Mouse (Mus musculus): ENCODE measurements around the gene Ninl.

DNA sequence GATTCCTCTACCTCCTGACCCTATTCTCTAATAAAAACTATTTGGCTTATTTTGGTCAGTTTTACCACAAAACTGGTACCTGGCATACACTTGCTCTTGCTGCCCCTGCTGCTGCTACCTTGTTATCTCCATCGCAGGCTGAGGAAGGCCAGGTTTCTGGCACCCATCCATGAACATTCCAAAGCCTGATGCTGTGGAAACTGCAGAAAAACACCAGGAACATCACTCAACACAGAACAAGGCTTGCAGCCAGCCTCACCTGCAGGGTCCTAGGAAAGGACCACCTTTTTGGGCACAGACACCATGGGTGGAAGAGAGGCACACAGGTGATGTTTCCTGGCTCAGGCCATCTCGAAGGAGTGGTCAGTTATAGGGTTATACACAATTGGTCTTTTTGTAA is 48.7 kb downstream of the Ninl start:
- no peak for TF ChIP-seq EP300 (IDR thresholded peaks at IDR 0.05; ENCODE audit: low read depth)
- TF ChIP-seq CTCF (IDR thresholded peaks at IDR 0.05; ENCODE audit: low read depth): no peak

Data from liver, postnatal 0 days (tissue).